Mouse (Mus musculus): ENCODE measurements around the gene Slc30a10.

Slc30a10 gene

DNA sequence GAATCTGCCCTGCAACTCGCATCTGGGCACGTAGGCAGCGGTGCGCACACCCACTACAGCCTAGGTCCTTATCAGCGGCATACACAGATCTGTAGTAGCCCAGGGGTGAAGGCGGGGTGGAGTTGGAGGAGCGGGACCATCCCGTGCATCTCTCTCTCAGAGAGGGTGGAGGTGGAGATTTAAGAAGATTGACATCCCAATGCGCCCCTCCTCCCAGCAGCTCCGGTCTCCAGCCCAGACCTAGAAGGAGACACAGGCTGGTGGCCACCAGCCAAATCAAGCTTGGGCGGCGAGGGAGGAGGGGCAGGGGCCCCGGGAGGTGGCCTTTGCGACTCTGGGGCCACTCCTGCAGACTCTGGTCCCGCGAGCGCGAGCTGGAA, at the start of gene Slc30a10:
Slc30a10 (plus strand) TSS at position 274 of the 380 bp plus-strand sequence.
- DNase-seq: no peak

GRCm38 (mm10) chr1:185405921-185406320, 48.7 kb upstream of the Slc30a10 start:
- no peak for DNase-seq

GRCm38 (mm10) chr1:185409831-185410230, 44.8 kb upstream of the Slc30a10 start:
- no peak for DNase-seq

GRCm38 (mm10) chr1:185418011-185418410, 36.6 kb upstream of the Slc30a10 start:
- no peak for DNase-seq

DNA sequence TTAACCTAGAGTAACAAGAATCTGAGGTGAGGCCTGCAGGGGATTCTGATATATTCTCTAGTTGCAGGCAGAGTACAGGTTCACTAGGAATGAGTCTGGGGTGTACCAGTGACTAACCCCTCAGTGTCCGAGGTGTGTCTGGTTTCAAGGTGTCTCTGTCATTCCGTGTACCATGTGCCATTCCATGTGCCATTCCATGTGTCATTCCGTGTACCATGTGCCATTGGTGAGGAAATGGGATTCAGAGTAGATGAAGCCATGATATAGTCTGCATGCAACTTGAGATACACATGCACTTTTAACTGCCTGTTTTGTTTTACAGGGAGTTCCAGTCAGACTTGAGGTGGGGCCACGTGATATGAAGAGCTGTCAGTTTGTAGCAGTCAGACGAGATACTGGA, 34.8 kb upstream of the Slc30a10 start:
- no peak for DNase-seq

- no peak for DNase-seq
Measured at GRCm38 (mm10) chr1:185420776-185421175, 33.9 kb upstream of the Slc30a10 start.

DNA sequence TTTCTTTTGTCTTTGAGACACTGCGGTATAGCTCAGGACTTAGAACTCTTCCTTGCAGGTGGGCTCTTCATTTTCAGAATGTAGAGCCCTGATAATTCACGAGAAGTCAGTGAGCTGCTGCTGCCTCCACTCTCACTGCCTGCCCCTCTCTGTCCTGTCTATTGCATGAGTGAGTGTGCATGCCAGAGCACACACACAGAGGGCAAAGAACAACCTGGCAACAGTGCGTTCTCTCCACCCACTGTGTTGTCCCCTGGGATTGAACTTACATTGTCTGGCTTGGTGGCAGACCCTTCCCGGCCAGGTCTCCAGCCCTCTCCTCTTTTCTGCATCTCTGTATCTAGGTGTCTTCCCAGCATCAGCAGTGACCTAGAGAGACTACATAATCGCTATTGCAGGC, 28.1 kb upstream of the Slc30a10 start:
- DNase-seq: no peak

DNA sequence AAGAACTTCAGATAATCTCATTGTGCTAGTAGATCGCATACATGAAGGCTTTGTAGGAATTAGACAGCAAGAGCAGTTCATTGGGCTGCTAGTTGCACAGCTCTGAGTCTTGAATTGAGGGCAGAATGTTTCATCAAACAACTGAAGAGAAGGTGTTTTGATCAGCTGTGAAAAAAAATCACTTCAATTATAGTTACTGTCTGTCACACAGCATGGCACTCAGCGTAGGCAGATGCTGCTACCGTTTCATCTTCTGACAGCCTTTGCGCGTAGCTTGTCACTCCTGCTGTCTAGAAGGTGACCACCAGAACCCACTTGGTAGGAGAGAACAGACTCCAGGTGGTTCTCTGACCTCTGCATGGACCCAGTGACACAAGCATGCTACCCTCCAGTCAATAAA, 24.2 kb upstream of the Slc30a10 start:
- DNase-seq: no peak

DNA sequence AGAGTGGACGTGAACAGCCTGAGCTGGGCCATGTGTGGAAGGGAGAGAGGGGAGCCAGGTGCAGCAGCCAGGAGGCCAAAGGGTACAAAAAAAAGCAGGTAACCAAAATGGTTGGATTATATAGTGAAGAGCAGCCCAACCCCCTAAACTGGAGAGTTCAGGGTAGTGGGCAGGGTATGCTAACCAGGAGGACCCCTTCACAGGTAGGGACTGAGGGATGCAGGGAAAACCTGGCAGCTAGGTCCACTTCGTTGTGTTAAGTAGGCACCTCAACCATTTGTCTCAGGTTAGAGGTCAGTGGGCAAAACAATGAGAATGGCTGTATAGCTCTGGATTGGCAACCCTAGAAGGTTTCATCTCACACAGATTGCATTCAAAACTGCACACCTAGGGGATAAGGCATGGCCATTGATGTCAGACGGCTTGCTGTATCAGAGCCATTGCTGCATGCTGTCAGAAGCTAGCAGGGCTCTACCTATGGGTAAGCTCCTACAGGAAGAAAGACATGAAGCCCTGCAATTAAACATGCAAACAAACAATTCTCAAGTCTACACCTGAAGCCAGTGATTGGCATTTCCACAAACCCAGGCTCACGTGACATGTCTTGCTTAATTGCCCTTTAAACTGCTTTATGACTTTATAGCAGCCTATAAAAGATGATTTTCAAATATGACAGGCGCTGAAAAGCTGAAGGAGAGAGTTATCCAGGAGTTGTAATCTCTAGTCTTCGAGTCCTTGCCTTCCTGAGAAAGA, 23.2 kb upstream of the Slc30a10 start:
- DNase-seq: no peak

- DNase-seq: no peak
Measured at GRCm38 (mm10) chr1:185431998-185432317, 22.7 kb upstream of the Slc30a10 start.

GRCm38 (mm10) chr1:185433112-185433511, 21.5 kb upstream of the Slc30a10 start:
- no peak for DNase-seq

GRCm38 (mm10) chr1:185438841-185439580, 15.6 kb upstream of the Slc30a10 start:
- DNase-seq: no peak

- no peak for DNase-seq
Measured at GRCm38 (mm10) chr1:185441703-185442472, 12.8 kb upstream of the Slc30a10 start.

GRCm38 (mm10) chr1:185448936-185449335, 5.7 kb upstream of the Slc30a10 start:
- no peak for DNase-seq

GRCm38 (mm10) chr1:185449727-185450126, 4.9 kb upstream of the Slc30a10 start:
- DNase-seq: no peak

DNA sequence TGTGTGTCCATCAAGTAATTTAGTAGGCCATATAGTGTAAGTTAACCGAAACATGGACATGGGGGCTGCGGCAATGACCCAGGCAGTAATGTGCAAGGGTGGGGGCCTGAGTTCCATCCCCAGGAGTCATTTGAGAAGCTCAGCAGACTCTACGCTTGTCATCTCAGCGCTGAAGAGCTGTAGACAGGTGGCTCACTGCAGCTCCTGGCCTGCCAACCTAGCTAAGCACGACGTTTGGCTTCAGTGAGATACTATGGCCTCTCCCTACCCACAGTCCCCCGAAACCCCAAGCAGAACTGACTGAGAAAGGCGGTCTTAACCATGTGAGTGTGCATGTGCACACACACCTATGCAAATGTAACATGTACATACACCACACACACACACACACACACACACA, 3.6 kb upstream of the Slc30a10 start:
- DNase-seq: no peak

GRCm38 (mm10) chr1:185451495-185451894, 3.2 kb upstream of the Slc30a10 start:
- no peak for DNase-seq

GRCm38 (mm10) chr1:185452461-185452860, 2.2 kb upstream of the Slc30a10 start:
- DNase-seq: no peak

DNA sequence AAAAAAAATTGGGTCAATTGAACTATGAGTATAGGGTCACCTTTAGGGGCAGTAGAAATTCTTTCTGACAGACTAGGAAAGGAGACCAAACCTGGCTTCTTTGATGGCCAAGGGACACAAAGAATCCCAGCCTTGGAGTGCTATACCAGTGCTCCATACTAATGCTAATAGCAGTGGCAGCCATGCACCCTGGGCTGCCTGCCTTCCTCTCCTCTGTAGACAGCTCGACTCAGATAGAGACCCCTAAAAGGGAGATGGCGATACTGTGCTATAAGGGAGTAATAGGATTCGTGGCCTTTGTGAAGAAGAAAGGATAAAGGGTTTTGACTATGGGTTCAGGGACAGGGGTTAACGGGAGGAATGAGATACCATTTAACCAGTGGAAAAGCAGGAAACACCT, 504 bp upstream of the Slc30a10 start:
- DNase-seq: no peak

GRCm38 (mm10) chr1:185454955-185455701, 480 bp downstream of the Slc30a10 start:
- DNase-seq: no peak

DNA sequence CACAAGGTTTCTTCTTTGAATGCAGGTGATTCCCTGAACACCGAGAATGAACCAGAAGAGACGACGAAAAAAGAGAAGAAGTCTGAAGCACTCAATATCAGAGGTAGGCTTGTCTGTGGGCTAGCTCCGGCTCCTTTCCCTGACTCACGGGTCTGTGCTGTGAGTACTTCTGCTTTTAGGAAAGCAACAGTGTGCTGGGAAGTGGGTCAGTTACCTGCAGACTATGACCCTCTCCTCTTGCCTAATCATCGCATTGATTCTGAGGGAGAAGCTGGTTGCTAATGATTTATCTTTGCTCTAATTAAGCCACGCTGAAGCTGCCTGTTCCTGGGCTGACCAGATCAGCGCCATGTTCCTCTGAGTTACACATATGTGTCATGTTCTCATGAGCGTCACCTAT, 1.7 kb downstream of the Slc30a10 start:
- DNase-seq: no peak

DNA sequence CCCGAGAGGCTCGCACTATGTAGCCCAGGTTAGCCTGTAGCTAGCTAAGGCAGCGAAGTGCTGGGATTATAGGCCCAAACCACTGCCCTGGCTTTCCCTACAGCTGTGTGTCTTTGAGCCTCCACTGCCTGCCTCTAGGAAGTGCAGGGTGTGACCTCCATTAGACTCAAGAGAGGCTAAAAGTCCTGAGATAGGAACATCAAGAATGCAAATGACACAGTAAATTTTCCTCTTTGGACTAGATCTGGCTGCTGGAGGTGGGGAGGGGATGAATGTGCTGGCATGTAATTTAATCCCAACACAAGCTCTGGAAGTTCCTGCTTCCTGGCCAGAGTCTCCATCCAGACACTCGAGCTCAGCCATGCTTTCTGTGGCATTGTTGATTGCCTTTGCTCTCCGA, 5.4 kb downstream of the Slc30a10 start:
- DNase-seq: no peak

DNA sequence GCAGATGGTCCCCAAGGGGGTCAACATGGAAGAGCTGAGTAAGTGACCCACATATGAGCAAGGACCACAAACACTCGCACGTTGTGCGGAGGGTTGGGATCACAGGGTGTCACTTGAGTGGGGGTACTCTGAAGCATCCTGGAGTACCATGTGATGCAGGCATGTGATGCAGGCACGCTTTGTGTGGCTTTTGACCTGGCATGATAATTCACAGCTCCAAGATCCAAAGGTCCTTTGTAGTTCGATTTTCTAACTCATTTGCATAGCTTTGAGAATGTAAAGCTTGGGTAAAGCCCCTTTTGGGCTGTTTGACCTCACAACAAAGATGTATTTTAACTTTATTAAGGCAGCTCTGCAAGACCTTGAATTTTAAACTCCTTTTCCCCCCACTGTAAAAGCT, 8.2 kb downstream of the Slc30a10 start:
- no peak for DNase-seq

All from spleen, adult 18-20 months (tissue).